Mouse (Mus musculus) spleen, adult 2 months (tissue): ENCODE measurements around the gene Setd1a.

Experiments used
- CTCF ChIP-seq: fragments of 200-500 bp; IDR thresholded peaks from 2 replicates; pipeline ENCODE4 v1.5.1; 2011; ENCODE audit warnings: mild to moderate bottlenecking, inconsistent platforms; ENCODE audit not compliant: insufficient read depth, insufficient read length, insufficient replicate concordance; ENCODE audit errors: extremely low read depth
- POLR2A ChIP-seq: fragments of 200-500 bp; IDR thresholded peaks from 2 replicates; pipeline ENCODE4 v1.6.1; 2011; ENCODE audit warnings: low read depth, low read length, inconsistent platforms

- TF ChIP-seq POLR2A (no peak), CTCF (no peak)
These were observed 28.8 kb upstream of the Setd1a start for GRCm38 (mm10) chr7:127747559-127748234.
